Mouse (Mus musculus) gastrocnemius, adult 2 months (tissue): ENCODE data around the gene Fam129b. TPM values are rescaled to one million over a fixed set of nuclear protein-coding genes. Genes with fewer than 3 reads are reported as not detected.
A peak's percentile ranks its signal among the peaks of the same experiment; 100 is the strongest.
"Not testable (repeated sequence)": the region's sequence is repeated elsewhere in the genome, so short reads cannot be mapped to it uniquely, and the experiment has no call there.

Source experiments
- DNase-seq: peaks from one replicate; pipeline ENCODE4 v3.0.0; 2022
- H3K27ac ChIP-seq: fragments of 200-600 bp; 2 replicates; pipeline ENCODE4 v1.8.1; 2022; ENCODE audit warnings: mild to moderate bottlenecking
- H3K4me3 ChIP-seq: fragments of 200-600 bp; 2 replicates; pipeline ENCODE4 v1.8.1; 2022; ENCODE audit warnings: mild to moderate bottlenecking, moderate library complexity
- CTCF ChIP-seq: fragments of 200-600 bp; IDR thresholded peaks from 2 replicates; pipeline ENCODE4 v1.8.1; 2022; ENCODE audit warnings: antibody characterized with exemption, mild to moderate bottlenecking, moderate library complexity
- intact Hi-C: fragments of 180-260 bp; cut with DNase I; formaldehyde crosslinking; loops from one replicate; pipeline ENCODE4 v1.15.1; 2025
- total RNA-seq, 2 experiments: library from RNA; stranded (reverse); gene quantifications; 2 replicates each; pipeline ENCODE4 v1.2.3; 2021

The Fam129b gene
- total RNA-seq, 2 experiments from 2014 or later, result 4.8 to 7.2 TPM

- Histone ChIP-seq H3K27ac (peak overlapping the region; percentile 71), H3K4me3 (peak overlapping the region; percentile 96)
- no peak for TF ChIP-seq CTCF
- intact Hi-C loops, result no loop called here
- no peak for DNase-seq
These were observed 28.5 kb upstream of the Fam129b start for GRCm38 (mm10) chr2:32847468-32847821.

GRCm38 (mm10) chr2:32852156-32852555 lies 23.8 kb upstream of the Fam129b start:
- intact Hi-C loops, result no loop called here
- no peak overlapping the region for H3K4me3 ChIP-seq
- DNase-seq, result peak; percentile 40
- no peak overlapping the region for H3K27ac ChIP-seq
- TF ChIP-seq CTCF, result peak; percentile 19; the same call in 1 of the 2 replicates

GRCm38 (mm10) chr2:32853716-32854115 lies 22.2 kb upstream of the Fam129b start:
- H3K4me3 ChIP-seq, H3K27ac ChIP-seq: not testable (repeated sequence)
- intact Hi-C loops, result loop anchor here (1.0 kb wide), 2 partner anchors 32 to 74 kb away; no protein-coding TSS in a partner anchor
- DNase-seq, result peak; percentile 0

GRCm38 (mm10) chr2:32854206-32854605 lies 21.7 kb upstream of the Fam129b start:
- Histone ChIP-seq H3K4me3 (no peak overlapping the region), H3K27ac (no peak overlapping the region)
- DNase-seq, result peak; percentile 94
- TF ChIP-seq CTCF, result peak; percentile 93
- intact Hi-C loops, result loop anchor here (1.0 kb wide), 2 partner anchors 33 to 75 kb away; no protein-coding TSS in a partner anchor

- Histone ChIP-seq H3K4me3 (no peak overlapping the region), H3K27ac (0 out of 2 replicates have a peak overlapping the region, but pooled peaks have one; percentile 20)
- no peak for TF ChIP-seq CTCF
- intact Hi-C loops, result no loop called here
- peak; percentile 11 for DNase-seq
These were observed 20.7 kb upstream of the Fam129b start for GRCm38 (mm10) chr2:32855046-32855785.

- no peak overlapping the region for H3K4me3 ChIP-seq
- TF ChIP-seq CTCF, result no peak
- DNase-seq, result peak; percentile 28
- intact Hi-C loops, result no loop called here
- peak overlapping the region; percentile 51 for H3K27ac ChIP-seq
These were observed 20.0 kb upstream of the Fam129b start for GRCm38 (mm10) chr2:32855790-32856465.

- peak; percentile 99; the same call in 1 of the 2 replicates for TF ChIP-seq CTCF
- intact Hi-C loops, result loop anchor here (1.0 kb wide), 1 partner anchor 143 kb away; no protein-coding TSS in a partner anchor
- Histone ChIP-seq H3K4me3 (no peak overlapping the region), H3K27ac (peak overlapping the region; percentile 62)
- peak; percentile 88 for DNase-seq
These were observed 18.3 kb upstream of the Fam129b start for GRCm38 (mm10) chr2:32857584-32857983.

GRCm38 (mm10) chr2:32859010-32859621 lies 16.8 kb upstream of the Fam129b start:
- DNase-seq, result peak; percentile 63
- intact Hi-C loops, result no loop called here

GRCm38 (mm10) chr2:32859622-32860012 lies 16.3 kb upstream of the Fam129b start:
- intact Hi-C loops, result loop anchor here (1.0 kb wide), 1 partner anchor 68 kb away; no protein-coding TSS in a partner anchor
- peak; percentile 68 for DNase-seq
- Histone ChIP-seq H3K4me3 (no peak overlapping the region), H3K27ac (peak overlapping the region; percentile 56)
- TF ChIP-seq CTCF, result no peak

More at GRCm38 (mm10) chr2:32859010-32859621, 16.8 kb upstream of the Fam129b start:
- Histone ChIP-seq H3K27ac (peak overlapping the region; percentile 56), H3K4me3 (no peak overlapping the region)
- peak; percentile 87 for TF ChIP-seq CTCF

GRCm38 (mm10) chr2:32860799-32861198 lies 15.1 kb upstream of the Fam129b start:
- intact Hi-C loops, result loop anchor here (1.0 kb wide), 1 partner anchor 67 kb away; no protein-coding TSS in a partner anchor
- H3K27ac ChIP-seq, result no peak overlapping the region
- TF ChIP-seq CTCF, result no peak
- no peak overlapping the region for H3K4me3 ChIP-seq
- no peak for DNase-seq

GRCm38 (mm10) chr2:32863317-32863716 lies 12.6 kb upstream of the Fam129b start:
- DNase-seq, result peak; percentile 5
- no peak overlapping the region for H3K27ac ChIP-seq
- no peak for TF ChIP-seq CTCF
- no peak overlapping the region for H3K4me3 ChIP-seq
- intact Hi-C loops, result no loop called here

- Histone ChIP-seq H3K27ac (no peak overlapping the region), H3K4me3 (no peak overlapping the region)
- DNase-seq, result no peak
- peak; percentile 87; the same call in 1 of the 2 replicates for TF ChIP-seq CTCF
- intact Hi-C loops, result loop anchor here (2.0 kb wide), 2 partner anchors 48 to 64 kb away; no protein-coding TSS in a partner anchor
These were observed 11.2 kb upstream of the Fam129b start for GRCm38 (mm10) chr2:32864755-32865154.

- TF ChIP-seq CTCF, result no peak
- Histone ChIP-seq H3K4me3 (no peak overlapping the region), H3K27ac (no peak overlapping the region)
- intact Hi-C loops, result no loop called here
- no peak for DNase-seq
These were observed 8.6 kb upstream of the Fam129b start for GRCm38 (mm10) chr2:32867354-32867753.
